Mouse (Mus musculus) heart, embryonic 13.5 days (tissue): ENCODE measurements around the gene Spsb1. TPM values are rescaled to one million over a fixed set of nuclear protein-coding genes. Genes with fewer than 3 reads are reported as not detected.

ENCODE experiments used
- ATAC-seq: fragments of 200-750 bp; cut with Nextera tagmentation; 2 replicates; pipeline ENCODE4 v1.8.0; 2017; ENCODE audit warnings: moderate TSS enrichment; ENCODE audit not compliant: insufficient number of reproducible peaks, low FRiP score, low TSS enrichment; ENCODE audit errors: extremely low read depth
- H3K27ac ChIP-seq: fragments of 300-500 bp; sonication (generic); replicated peaks from 2 replicates; pipeline ENCODE4 v1.5.1; 2015; ENCODE audit warnings: moderate library complexity, mild to moderate bottlenecking, inconsistent platforms
- H3K27me3 ChIP-seq: fragments of 300-500 bp; sonication (generic); replicated peaks from 2 replicates; pipeline ENCODE4 v1.6.1; 2015; ENCODE audit warnings: mild to moderate bottlenecking, inconsistent platforms
- H3K36me3 ChIP-seq: fragments of 300-500 bp; sonication (generic); 2 replicates; pipeline ENCODE4 v1.6.1; 2015; ENCODE audit warnings: mild to moderate bottlenecking, inconsistent platforms
- H3K4me1 ChIP-seq: fragments of 300-500 bp; sonication (generic); 2 replicates; pipeline ENCODE4 v1.6.1; 2015; ENCODE audit warnings: inconsistent platforms
- H3K4me2 ChIP-seq: fragments of 300-500 bp; sonication (generic); 2 replicates; pipeline ENCODE4 v1.6.1; 2015; ENCODE audit warnings: inconsistent platforms, mild to moderate bottlenecking, moderate library complexity
- H3K4me3 ChIP-seq: fragments of 300-500 bp; sonication (generic); 2 replicates; pipeline ENCODE4 v1.5.1; 2015; ENCODE audit warnings: moderate library complexity, mild to moderate bottlenecking, inconsistent platforms
- H3K9ac ChIP-seq: fragments of 300-500 bp; sonication (generic); 2 replicates; pipeline ENCODE4 v1.6.1; 2015; ENCODE audit warnings: inconsistent platforms, mild to moderate bottlenecking, moderate library complexity
- H3K9me3 ChIP-seq: fragments of 300-500 bp; sonication (generic); 2 replicates; pipeline ENCODE4 v1.6.1; 2016; ENCODE audit warnings: inconsistent platforms
- WGBS: fragments of 180-500 bp; shearing (Covaris S2); methylation state at CpG from one replicate; pipeline ENCODE4 v1.1.7; 2015; ENCODE audit warnings: mixed read lengths; 5-methylcytosine and 5-hydroxymethylcytosine counted together
- polyA plus RNA-seq: library from polyadenylated mRNA; unstranded; fragments of >200 nt; fragmentation: Nextera tagmentation; extraction: Ambion mirVana; gene quantifications from 2 replicates; pipeline ENCODE4 v1.2.1, GENCODE M21; 2015

The Spsb1 gene
- polyA plus RNA-seq, 1 experiment from 2014 or later = 4.3 TPM

- Histone ChIP-seq H3K27me3 (0 out of 2 replicates have a peak, but pooled peaks cover 6% of the 10 kb centered on the region), H3K4me3 (no peak overlapping the region), H3K9ac (no peak overlapping the region), H3K27ac (no peak overlapping the region), H3K36me3 (peaks cover 8% of the 10 kb centered on the region; the same call in 1 of the 2 replicates), H3K9me3 (no peaks in the 10 kb centered on the region), H3K4me1 (peaks cover 33% of the 10 kb centered on the region), H3K4me2 (no peak overlapping the region)
- no peak for ATAC-seq
- WGBS = 88% methylated on average over 7 of the region's 7 CpGs
These were observed 41.1 kb upstream of the Spsb1 start for GRCm38 (mm10) chr4:149995911-149996310.

GRCm38 (mm10) chr4:149994218-149994617, 39.4 kb upstream of the Spsb1 start:
- 87% methylated on average over 10 of the region's 10 CpGs for WGBS

GRCm38 (mm10) chr4:149992670-149993032, 37.8 kb upstream of the Spsb1 start:
- Histone ChIP-seq H3K4me3 (no peak overlapping the region), H3K27me3 (0 out of 2 replicates have a peak, but pooled peaks cover 6% of the 10 kb centered on the region), H3K36me3 (peaks cover 9% of the 10 kb centered on the region; the same call in 1 of the 2 replicates), H3K9ac (no peak overlapping the region), H3K4me1 (peaks cover 47% of the 10 kb centered on the region), H3K9me3 (no peaks in the 10 kb centered on the region), H3K4me2 (no peak overlapping the region), H3K27ac (no peak overlapping the region)
- ATAC-seq = no peak
- 91% methylated on average over 8 of the region's 8 CpGs for WGBS

More at GRCm38 (mm10) chr4:149994218-149994617, 39.4 kb upstream of the Spsb1 start:
- Histone ChIP-seq H3K4me3 (no peak overlapping the region), H3K9ac (no peak overlapping the region), H3K4me2 (no peak overlapping the region), H3K4me1 (peaks cover 38% of the 10 kb centered on the region), H3K27me3 (0 out of 2 replicates have a peak, but pooled peaks cover 6% of the 10 kb centered on the region), H3K9me3 (no peaks in the 10 kb centered on the region), H3K36me3 (peaks cover 8% of the 10 kb centered on the region; the same call in 1 of the 2 replicates), H3K27ac (no peak overlapping the region)
- ATAC-seq = no peak

GRCm38 (mm10) chr4:149991755-149992669, 37.2 kb upstream of the Spsb1 start:
- Histone ChIP-seq H3K9me3 (no peaks in the 10 kb centered on the region), H3K4me3 (no peak overlapping the region), H3K4me1 (peaks cover 46% of the 10 kb centered on the region), H3K36me3 (peaks cover 11% of the 10 kb centered on the region; the same call in 1 of the 2 replicates), H3K27me3 (0 out of 2 replicates have a peak, but pooled peaks cover 6% of the 10 kb centered on the region), H3K9ac (no peak overlapping the region; the same call in 1 of the 2 replicates), H3K27ac (no peak overlapping the region), H3K4me2 (no peak overlapping the region)
- ATAC-seq = no peak
- 83% methylated on average over 13 of the region's 13 CpGs for WGBS

- peaks cover 37% of the 10 kb centered on the region for H3K4me1 ChIP-seq
- ATAC-seq = no peak
- H3K9ac ChIP-seq = peak overlapping the region; percentile 42
- no peaks in the 10 kb centered on the region for H3K9me3 ChIP-seq
- no peak overlapping the region for H3K4me2 ChIP-seq
- H3K27me3 ChIP-seq = 0 out of 2 replicates have a peak, but pooled peaks cover 6% of the 10 kb centered on the region
- H3K27ac ChIP-seq = no peak overlapping the region
- WGBS = 39% methylated on average over 8 of the region's 9 CpGs
- H3K36me3 ChIP-seq = peaks cover 11% of the 10 kb centered on the region; the same call in 1 of the 2 replicates
- H3K4me3 ChIP-seq = no peak overlapping the region
These were observed 36.3 kb upstream of the Spsb1 start for GRCm38 (mm10) chr4:149990954-149991633.

- no peak for ATAC-seq
- Histone ChIP-seq H3K9ac (peak overlapping the region; percentile 42; the same call in 1 of the 2 replicates), H3K4me1 (peaks cover 35% of the 10 kb centered on the region), H3K36me3 (peaks cover 11% of the 10 kb centered on the region; the same call in 1 of the 2 replicates), H3K4me3 (no peak overlapping the region), H3K4me2 (0 out of 2 replicates have a peak overlapping the region, but pooled peaks have one; percentile 3), H3K27me3 (0 out of 2 replicates have a peak, but pooled peaks cover 9% of the 10 kb centered on the region), H3K9me3 (no peaks in the 10 kb centered on the region), H3K27ac (no peak overlapping the region)
- 14% methylated on average over 8 of the region's 8 CpGs for WGBS
These were observed 35.5 kb upstream of the Spsb1 start for GRCm38 (mm10) chr4:149990212-149990953.

- ATAC-seq = peak; percentile 78; the same call in 1 of the 2 replicates
- H3K4me3 ChIP-seq = peak overlapping the region; percentile 41
- H3K27me3 ChIP-seq = 0 out of 2 replicates have a peak, but pooled peaks cover 9% of the 10 kb centered on the region
- WGBS = 7% methylated on average over 21 of the region's 21 CpGs
- peak overlapping the region; percentile 72 for H3K4me2 ChIP-seq
- H3K27ac ChIP-seq = no peak overlapping the region
- H3K9me3 ChIP-seq = no peaks in the 10 kb centered on the region
- H3K9ac ChIP-seq = peak overlapping the region; percentile 77
- H3K4me1 ChIP-seq = peaks cover 35% of the 10 kb centered on the region
- H3K36me3 ChIP-seq = peaks cover 7% of the 10 kb centered on the region; the same call in 1 of the 2 replicates
These were observed 34.2 kb upstream of the Spsb1 start for GRCm38 (mm10) chr4:149988931-149989556.

GRCm38 (mm10) chr4:149988301-149988700, 33.5 kb upstream of the Spsb1 start:
- H3K27me3 ChIP-seq = 0 out of 2 replicates have a peak, but pooled peaks cover 9% of the 10 kb centered on the region
- peak overlapping the region; percentile 41 for H3K4me3 ChIP-seq
- peaks cover 31% of the 10 kb centered on the region for H3K4me1 ChIP-seq
- no peak for ATAC-seq
- 64% methylated on average over 6 of the region's 6 CpGs for WGBS
- peak overlapping the region; percentile 77 for H3K9ac ChIP-seq
- H3K36me3 ChIP-seq = peaks cover 8% of the 10 kb centered on the region
- H3K27ac ChIP-seq = no peak overlapping the region
- H3K4me2 ChIP-seq = peak overlapping the region; percentile 72
- H3K9me3 ChIP-seq = no peaks in the 10 kb centered on the region

- no peak overlapping the region for H3K4me3 ChIP-seq
- H3K4me2 ChIP-seq = no peak overlapping the region
- WGBS = 78% methylated on average over 10 of the region's 10 CpGs
- no peaks in the 10 kb centered on the region for H3K9me3 ChIP-seq
- H3K4me1 ChIP-seq = peaks cover 31% of the 10 kb centered on the region
- H3K36me3 ChIP-seq = peaks cover 21% of the 10 kb centered on the region
- H3K27me3 ChIP-seq = 0 out of 2 replicates have a peak, but pooled peaks cover 7% of the 10 kb centered on the region
- H3K27ac ChIP-seq = no peak overlapping the region
- ATAC-seq = no peak
- H3K9ac ChIP-seq = no peak overlapping the region
These were observed 32.0 kb upstream of the Spsb1 start for GRCm38 (mm10) chr4:149986671-149987417.
